Mouse (Mus musculus) embryonic fibroblast, embryonic 13.5 days (primary cell): ENCODE measurements around the gene Osbpl6. TPM values are rescaled to one million over a fixed set of nuclear protein-coding genes. Genes with fewer than 3 reads are reported as not detected.

Experiments used
- H3K27ac ChIP-seq: 2 replicates; pipeline ENCODE4 v1.5.1; 2012; ENCODE audit warnings: low read length, control low read depth, inconsistent platforms; ENCODE audit not compliant: insufficient read depth
- H3K4me1 ChIP-seq: 2 replicates; pipeline ENCODE4 v1.6.1; 2011; ENCODE audit warnings: low read length; ENCODE audit not compliant: control insufficient read depth, insufficient read depth
- H3K4me3 ChIP-seq: 2 replicates; pipeline ENCODE4 v1.5.1; 2011; ENCODE audit warnings: mild to moderate bottlenecking, control low read depth, low read length; ENCODE audit not compliant: insufficient read depth
- CTCF ChIP-seq: IDR thresholded peaks from 2 replicates; pipeline ENCODE4 v1.5.1; 2011; ENCODE audit warnings: mild to moderate bottlenecking, control low read depth, low read length, moderate library complexity, borderline replicate concordance; ENCODE audit not compliant: insufficient read depth
- POLR2A ChIP-seq: IDR thresholded peaks from 2 replicates; pipeline ENCODE4 v1.6.1; 2011; ENCODE audit warnings: low read depth, mild to moderate bottlenecking, control low read depth, low read length, moderate library complexity
- polyA plus RNA-seq: library from polyadenylated mRNA; stranded (reverse); fragments of >200 nt; gene quantifications from 2 replicates; pipeline ENCODE4 v1.2.4, GENCODE M21; 2011; ENCODE audit warnings: low read depth; ENCODE audit not compliant: missing spikeins, insufficient read length

Gene Osbpl6
- polyA plus RNA-seq, 1 experiment, result 6.1 TPM

GRCm38 (mm10) chr2:76417446-76418141, 11.3 kb downstream of the Osbpl6 start:
- no peak overlapping the region for H3K4me3 ChIP-seq
- no peak overlapping the region for H3K27ac ChIP-seq
- no peak for TF ChIP-seq CTCF
- no peak for TF ChIP-seq POLR2A
- H3K4me1 ChIP-seq, result no peaks in the 10 kb centered on the region

- TF ChIP-seq CTCF (no peak), POLR2A (no peak)
- no peak overlapping the region for H3K4me3 ChIP-seq
- H3K27ac ChIP-seq, result no peak overlapping the region
- H3K4me1 ChIP-seq, result no peaks in the 10 kb centered on the region
Measured at GRCm38 (mm10) chr2:76418142-76418518, 11.8 kb downstream of the Osbpl6 start.

- H3K4me1 ChIP-seq, result no peaks in the 10 kb centered on the region
- no peak overlapping the region for H3K4me3 ChIP-seq
- H3K27ac ChIP-seq, result no peak overlapping the region
- TF ChIP-seq POLR2A, result no peak
- TF ChIP-seq CTCF, result no peak
Measured at GRCm38 (mm10) chr2:76421411-76421924, 15.2 kb downstream of the Osbpl6 start.

GRCm38 (mm10) chr2:76426816-76427215, 20.5 kb downstream of the Osbpl6 start:
- Histone ChIP-seq H3K4me3 (no peak overlapping the region), H3K27ac (no peak overlapping the region), H3K4me1 (no peaks in the 10 kb centered on the region)
- TF ChIP-seq CTCF, result no peak
- TF ChIP-seq POLR2A, result no peak

- Histone ChIP-seq H3K4me1 (no peaks in the 10 kb centered on the region), H3K4me3 (no peak overlapping the region), H3K27ac (no peak overlapping the region)
- no peak for TF ChIP-seq CTCF
- TF ChIP-seq POLR2A, result no peak
Measured at GRCm38 (mm10) chr2:76429318-76429717, 23.0 kb downstream of the Osbpl6 start.

- Histone ChIP-seq H3K4me1 (no peaks in the 10 kb centered on the region), H3K27ac (no peak overlapping the region), H3K4me3 (no peak overlapping the region)
- TF ChIP-seq POLR2A (no peak), CTCF (no peak)
Measured at GRCm38 (mm10) chr2:76429855-76430254, 23.5 kb downstream of the Osbpl6 start.

GRCm38 (mm10) chr2:76430539-76430938, 24.2 kb downstream of the Osbpl6 start:
- Histone ChIP-seq H3K4me1 (no peaks in the 10 kb centered on the region), H3K4me3 (no peak overlapping the region), H3K27ac (no peak overlapping the region)
- TF ChIP-seq POLR2A, result no peak
- no peak for TF ChIP-seq CTCF

GRCm38 (mm10) chr2:76434224-76434623, 27.9 kb downstream of the Osbpl6 start:
- H3K27ac ChIP-seq, result no peak overlapping the region
- no peak overlapping the region for H3K4me3 ChIP-seq
- no peaks in the 10 kb centered on the region for H3K4me1 ChIP-seq
- TF ChIP-seq CTCF, result no peak
- TF ChIP-seq POLR2A, result no peak

GRCm38 (mm10) chr2:76435667-76436239, 29.4 kb downstream of the Osbpl6 start:
- TF ChIP-seq CTCF, result no peak
- TF ChIP-seq POLR2A, result no peak
- no peaks in the 10 kb centered on the region for H3K4me1 ChIP-seq
- no peak overlapping the region for H3K4me3 ChIP-seq
- no peak overlapping the region for H3K27ac ChIP-seq

GRCm38 (mm10) chr2:76437372-76437771, 31.1 kb downstream of the Osbpl6 start:
- Histone ChIP-seq H3K4me3 (no peak overlapping the region), H3K27ac (no peak overlapping the region), H3K4me1 (no peaks in the 10 kb centered on the region)
- TF ChIP-seq POLR2A, result no peak
- TF ChIP-seq CTCF, result no peak
